Mouse (Mus musculus) myocyte (in vitro differentiated cells): ENCODE measurements at regions not wholly inside any gene's neighbourhood (a gene's known extent, or its start where the extent isn't known, plus 50 kb on each side); places are given as distances from the start of the nearest gene placed in this dataset.

Source experiments
- H3K27me3 ChIP-seq: one replicate; pipeline ENCODE4 v1.6.1; 2011; ENCODE audit not compliant: control insufficient read depth, insufficient read depth, insufficient read length
- H3K36me3 ChIP-seq: one replicate; pipeline ENCODE4 v1.6.1; 2011; ENCODE audit not compliant: control insufficient read depth, insufficient read depth
- H3K4me2 ChIP-seq: one replicate; pipeline ENCODE4 v1.6.1; 2011; ENCODE audit warnings: low read depth, control low read depth
- H3K4me3 ChIP-seq: one replicate; pipeline ENCODE4 v1.5.1; 2011; ENCODE audit warnings: mild to moderate bottlenecking, control low read depth, moderate library complexity
- H3K79me2 ChIP-seq: one replicate; pipeline ENCODE4 v1.6.1; 2011; ENCODE audit not compliant: control insufficient read depth, insufficient read depth
- H3ac ChIP-seq: one replicate; pipeline ENCODE4 v1.6.1; 2011; ENCODE audit not compliant: control insufficient read depth, insufficient read length
- CEBPB ChIP-seq: IDR thresholded peaks from 2 replicates; pipeline ENCODE4 v1.6.1; 2011; ENCODE audit warnings: mild to moderate bottlenecking, moderate library complexity; ENCODE audit not compliant: poor library complexity, insufficient read depth, severe bottlenecking
- E2F4 ChIP-seq: IDR thresholded peaks from one replicate; pipeline ENCODE4 v1.6.1; 2011; ENCODE audit warnings: mild to moderate bottlenecking, control low read depth, moderate library complexity; ENCODE audit not compliant: insufficient read depth
- MAX ChIP-seq: IDR thresholded peaks from one replicate; pipeline ENCODE4 v1.6.1; 2011; ENCODE audit warnings: low read depth, mild to moderate bottlenecking, control low read depth
- MYOD1 ChIP-seq, 3 experiments: IDR thresholded peaks; one replicate each; pipeline ENCODE4 v1.6.1; 2011; ENCODE audit warnings: control low read depth in 2 of 3, low read depth in 2 of 3, mild to moderate bottlenecking in 2 of 3, moderate library complexity in 1 of 3; ENCODE audit not compliant: insufficient read length in 2 of 3, control insufficient read depth in 1 of 3
- MYOG ChIP-seq, 3 experiments: IDR thresholded peaks; one replicate each; pipeline ENCODE4 v1.6.1; 2011; ENCODE audit warnings: control low read depth in 2 of 3, low read depth in 2 of 3, mild to moderate bottlenecking in 2 of 3; ENCODE audit not compliant: insufficient read length in 2 of 3, control insufficient read depth in 1 of 3, insufficient read depth in 1 of 3
- POLR2A ChIP-seq: IDR thresholded peaks from one replicate; pipeline ENCODE4 v1.6.1; 2011; ENCODE audit warnings: low read depth, mild to moderate bottlenecking, control low read depth, moderate library complexity; ENCODE audit not compliant: insufficient read length
- POLR2AphosphoS2 ChIP-seq: IDR thresholded peaks from one replicate; pipeline ENCODE4 v1.6.1; 2011; ENCODE audit warnings: low read depth, control low read depth; ENCODE audit not compliant: insufficient read length
- REST ChIP-seq: IDR thresholded peaks from one replicate; pipeline ENCODE4 v1.6.1; 2011; ENCODE audit warnings: mild to moderate bottlenecking, control low read depth, moderate library complexity; ENCODE audit not compliant: insufficient read depth, insufficient read length
- SRF ChIP-seq: IDR thresholded peaks from one replicate; pipeline ENCODE4 v1.6.1; 2011; ENCODE audit warnings: low read depth; ENCODE audit not compliant: control insufficient read depth, insufficient read length
- TCF12 ChIP-seq: IDR thresholded peaks from one replicate; pipeline ENCODE4 v1.6.1; 2011; ENCODE audit warnings: mild to moderate bottlenecking, control low read depth; ENCODE audit not compliant: poor library complexity, insufficient read depth, severe bottlenecking
- TCF3 ChIP-seq: IDR thresholded peaks from one replicate; pipeline ENCODE4 v1.6.1; 2011; ENCODE audit warnings: low read depth, control low read depth; ENCODE audit not compliant: insufficient read length
- USF1 ChIP-seq: IDR thresholded peaks from one replicate; pipeline ENCODE4 v1.6.1; 2011; ENCODE audit warnings: low read depth, mild to moderate bottlenecking, control low read depth, moderate library complexity

DNA sequence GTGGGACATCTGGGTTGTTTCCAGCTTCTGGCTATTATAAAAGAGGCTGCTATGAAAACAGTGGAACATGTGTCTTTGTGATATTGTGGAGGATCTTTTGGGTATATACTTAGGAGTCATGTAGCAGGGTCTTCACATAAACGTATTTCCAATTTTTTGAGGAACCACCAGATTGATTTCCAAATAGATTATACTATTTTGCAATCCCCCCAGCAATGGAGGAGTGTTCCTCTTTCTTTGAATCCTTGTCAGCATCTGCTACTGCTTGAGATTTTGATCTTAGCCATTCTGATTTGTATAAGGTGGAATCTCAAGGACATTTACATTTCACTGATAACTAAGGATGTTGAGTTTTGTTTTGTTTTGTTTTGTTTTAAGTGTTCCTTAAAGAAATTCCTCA, 645.6 kb downstream of the Tlr4 start:
- Histone ChIP-seq H3K4me3 (no peak overlapping the region), H3ac (no peak overlapping the region)
- no peak for TF ChIP-seq POLR2AphosphoS2
- no peak for TF ChIP-seq CEBPB
- no peak for TF ChIP-seq MYOD1 (IDR thresholded peaks at IDR 0.05; ENCODE audit: control insufficient read depth in 1 of 3, insufficient read length in 2 of 3, low read depth in 2 of 3)

DNA sequence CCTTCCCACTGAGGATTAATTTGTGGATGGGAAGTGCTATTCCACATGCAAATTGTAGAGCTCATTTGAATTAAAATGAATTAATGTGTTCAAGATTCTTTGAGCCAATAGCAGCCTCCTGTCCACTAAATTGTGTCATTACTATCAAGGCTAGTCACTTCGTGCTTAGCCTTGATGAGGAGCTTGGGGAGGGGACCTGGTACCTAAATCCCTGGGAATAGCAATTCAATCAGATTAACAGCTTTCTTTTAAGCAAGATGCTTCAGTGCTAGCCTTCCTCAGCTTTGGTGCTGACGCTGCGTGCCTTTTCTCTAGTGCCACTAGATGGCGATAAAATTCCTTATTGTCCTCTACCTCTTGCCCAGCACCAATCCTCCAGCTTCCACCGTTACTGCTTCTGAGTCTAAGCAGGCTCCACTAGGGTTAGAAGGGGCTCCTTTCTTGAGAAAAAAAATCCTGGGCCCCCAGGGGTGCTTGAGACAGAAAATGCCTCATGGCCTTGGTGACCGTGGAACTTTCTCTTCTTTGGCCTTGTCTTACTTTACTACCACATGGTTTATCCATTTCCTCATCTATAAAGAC, 650.0 kb downstream of the Tlr4 start:
- Histone ChIP-seq H3K27me3 (no peaks in the 10 kb centered on the region), H3ac (no peak overlapping the region), H3K79me2 (no peaks in the 10 kb centered on the region), H3K4me2 (no peak overlapping the region), H3K36me3 (no peaks in the 10 kb centered on the region), H3K4me3 (no peak overlapping the region)
- TF ChIP-seq MYOG (IDR thresholded peaks at IDR 0.05; ENCODE audit: control insufficient read depth in 1 of 3, insufficient read depth in 1 of 3, insufficient read length in 2 of 3, low read depth in 2 of 3) (no peak), TCF12 (no peak), USF1 (no peak), SRF (no peak), POLR2AphosphoS2 (no peak), MAX (no peak)

More for the DNA sequence above, 645.6 kb downstream of the Tlr4 start:
- no peak overlapping the region for H3K4me2 ChIP-seq
- H3K79me2 ChIP-seq, result no peaks in the 10 kb centered on the region
- no peaks in the 10 kb centered on the region for H3K27me3 ChIP-seq
- no peaks in the 10 kb centered on the region for H3K36me3 ChIP-seq

DNA sequence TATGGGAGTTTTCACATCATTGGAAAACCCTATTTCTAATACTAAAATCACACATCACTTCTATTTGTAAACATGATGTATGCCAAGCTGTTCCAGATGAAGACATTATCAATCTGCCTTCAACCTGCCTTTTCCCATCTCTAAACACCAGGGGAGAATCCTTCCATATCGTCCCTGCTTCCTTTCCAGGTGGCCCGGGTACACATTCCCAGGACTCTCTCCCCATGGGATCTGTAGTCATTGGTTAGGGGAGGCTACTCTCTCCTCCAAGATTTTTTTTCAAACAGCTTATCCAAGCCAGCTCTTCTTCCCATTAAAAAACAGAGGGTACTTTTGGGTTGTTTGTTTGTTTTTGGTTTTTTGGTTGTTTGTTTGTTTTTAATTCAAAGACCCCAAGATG, 650.7 kb downstream of the Tlr4 start:
- Histone ChIP-seq H3K27me3 (no peaks in the 10 kb centered on the region), H3K4me2 (no peak overlapping the region), H3ac (no peak overlapping the region), H3K79me2 (no peaks in the 10 kb centered on the region), H3K4me3 (no peak overlapping the region), H3K36me3 (no peaks in the 10 kb centered on the region)
- TF ChIP-seq CEBPB (no peak), USF1 (no peak)

DNA sequence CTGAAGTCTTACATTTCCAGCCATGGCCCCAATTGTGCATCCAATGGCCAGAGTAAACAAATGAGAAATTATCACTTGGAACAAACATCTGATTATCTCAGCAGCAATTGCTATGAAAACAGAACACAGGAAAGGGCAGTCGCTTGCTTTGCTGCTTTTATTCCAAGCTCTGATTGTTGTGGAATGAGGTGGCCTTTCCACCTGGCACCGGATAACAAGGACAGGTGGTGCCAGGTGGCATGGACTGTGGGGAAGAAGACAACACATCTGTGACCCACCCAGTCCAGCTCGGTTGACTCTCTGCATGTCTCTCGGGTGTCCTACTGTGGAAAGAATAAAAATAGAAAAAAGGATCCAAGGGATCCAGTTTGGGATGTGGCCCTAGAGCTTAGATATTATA, 694.9 kb downstream of the Tlr4 start:
- no peaks in the 10 kb centered on the region for H3K36me3 ChIP-seq
- H3K27me3 ChIP-seq, result no peaks in the 10 kb centered on the region
- no peak overlapping the region for H3ac ChIP-seq
- H3K4me3 ChIP-seq, result no peak overlapping the region
- no peak overlapping the region for H3K4me2 ChIP-seq
- TF ChIP-seq MAX (no peak), SRF (no peak), TCF3 (no peak), USF1 (no peak), MYOD1 (IDR thresholded peaks at IDR 0.05; ENCODE audit: control insufficient read depth in 1 of 3, insufficient read length in 2 of 3, low read depth in 2 of 3) (no peak), POLR2A (no peak), REST (no peak), CEBPB (no peak), TCF12 (no peak), MYOG (IDR thresholded peaks at IDR 0.05; ENCODE audit: control insufficient read depth in 1 of 3, insufficient read depth in 1 of 3, insufficient read length in 2 of 3, low read depth in 2 of 3) (no peak), POLR2AphosphoS2 (no peak), E2F4 (no peak)
- H3K79me2 ChIP-seq, result no peaks in the 10 kb centered on the region

DNA sequence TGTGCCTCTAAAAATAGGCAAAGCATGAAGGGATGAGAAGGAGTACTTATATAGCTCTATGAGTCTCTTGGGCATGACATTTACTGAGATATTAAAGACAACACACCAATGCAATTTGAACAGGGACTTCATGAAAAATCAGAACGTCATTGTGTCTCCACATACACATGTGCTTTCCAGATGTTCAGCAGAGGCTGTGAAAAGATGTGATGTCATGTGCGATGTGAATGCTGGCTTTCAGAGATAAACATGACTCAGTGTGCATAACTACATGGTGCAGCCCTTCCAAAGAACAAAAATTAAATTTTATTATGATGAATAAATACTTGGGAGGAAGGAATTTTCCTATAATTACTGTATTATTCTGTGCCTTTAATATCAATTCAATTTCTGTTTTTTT, 695.8 kb downstream of the Tlr4 start:
- no peak overlapping the region for H3K4me3 ChIP-seq
- H3ac ChIP-seq, result no peak overlapping the region
- no peak for TF ChIP-seq MYOG (IDR thresholded peaks at IDR 0.05; ENCODE audit: control insufficient read depth in 1 of 3, insufficient read depth in 1 of 3, insufficient read length in 2 of 3, low read depth in 2 of 3)
- no peak for TF ChIP-seq E2F4
- TF ChIP-seq REST, result no peak
- TF ChIP-seq MYOD1 (IDR thresholded peaks at IDR 0.05; ENCODE audit: control insufficient read depth in 1 of 3, insufficient read length in 2 of 3, low read depth in 2 of 3), result no peak
- TF ChIP-seq CEBPB, result no peak
- H3K36me3 ChIP-seq, result no peaks in the 10 kb centered on the region
- no peaks in the 10 kb centered on the region for H3K79me2 ChIP-seq
- no peaks in the 10 kb centered on the region for H3K27me3 ChIP-seq
- no peak overlapping the region for H3K4me2 ChIP-seq

DNA sequence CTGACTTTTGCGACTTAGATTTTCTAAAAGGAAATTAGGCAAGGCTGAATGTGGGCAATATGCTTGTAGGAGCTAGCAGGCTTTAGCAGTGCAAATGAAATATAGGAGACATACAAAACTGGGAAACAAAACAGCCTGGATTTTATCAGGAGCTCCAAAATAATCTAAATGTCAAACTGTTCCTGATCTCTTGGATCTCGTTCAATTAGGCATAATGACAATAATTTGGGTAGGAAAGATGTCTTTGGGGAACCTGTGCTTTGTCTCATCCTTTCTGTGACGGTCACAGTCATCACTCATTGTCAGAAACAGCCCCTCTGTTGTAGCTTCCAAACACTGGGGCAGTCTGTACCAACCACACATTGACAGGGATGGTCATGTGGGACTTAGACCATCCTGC, 702.2 kb downstream of the Tlr4 start:
- H3K4me3 ChIP-seq, result no peak overlapping the region
- no peak overlapping the region for H3ac ChIP-seq
- H3K36me3 ChIP-seq, result no peaks in the 10 kb centered on the region
- H3K27me3 ChIP-seq, result no peaks in the 10 kb centered on the region
- H3K79me2 ChIP-seq, result no peaks in the 10 kb centered on the region
- no peak overlapping the region for H3K4me2 ChIP-seq
- TF ChIP-seq MAX (no peak), E2F4 (no peak), TCF12 (no peak), POLR2AphosphoS2 (no peak), REST (no peak), TCF3 (no peak), SRF (no peak), USF1 (no peak), CEBPB (no peak), MYOG (IDR thresholded peaks at IDR 0.05; ENCODE audit: control insufficient read depth in 1 of 3, insufficient read depth in 1 of 3, insufficient read length in 2 of 3, low read depth in 2 of 3) (no peak), POLR2A (no peak), MYOD1 (IDR thresholded peaks at IDR 0.05; ENCODE audit: control insufficient read depth in 1 of 3, insufficient read length in 2 of 3, low read depth in 2 of 3) (no peak)
